ENCODE assay signal across 9 mouse cellular contexts in genomic region chr7:75609456-75610262, GRCm38 (mm10).
DNase-seq lines count a peak whose midpoint lies in the region; ATAC-seq lines count a peak whose summit lies in the region.
"Had no signal": no experiment of that assay in that cellular context is flagged by ENCODE, and none has a peak within 500 bp of the region (broad histone marks: within the 10 kb centered on the region; RNA-seq: fewer than 3 reads in every experiment).

No protein-coding gene starts in this region.

- no peak overlapping the region for H3K4me2 ChIP-seq in heart, embryonic 16.5 days (ENCODE audit: low read depth, low read length)
- peak overlapping the region; percentile 26 for H3K4me2 ChIP-seq in liver, embryonic 11.5 days
- no peak overlapping the region for H3K4me2 ChIP-seq in forebrain, embryonic 11.5 days (ENCODE audit: low read depth, low read length, severe bottlenecking)

- DNase-seq in CD4-positive, CD25-positive, alpha-beta regulatory T cell, adult 2 months (ENCODE audit: low read depth, low spot score), result peak; percentile 89
- peak; percentile 85 for DNase-seq in T-cell, adult 2 months (ENCODE audit: low spot score)
- no peak for DNase-seq in liver, embryonic 11.5 days (ENCODE audit: low spot score)
- DNase-seq in spleen, postnatal 36 days (ENCODE audit: low spot score in 2 of 2), result peak; percentile 67 to 72
- DNase-seq in forebrain, embryonic 11.5 days (ENCODE audit: low spot score), result no peak
- no peak for DNase-seq in adrenal gland, postnatal 4 days (ENCODE audit: low spot score in 2 of 2)
- no peak for DNase-seq in ovary, postnatal 14 days (ENCODE audit: low spot score)

- peak overlapping the region; percentile 81 for H3K27ac ChIP-seq in heart, embryonic 16.5 days (ENCODE audit: low read length)
- no peak overlapping the region for H3K27ac ChIP-seq in liver, embryonic 11.5 days (ENCODE audit: low read depth, low read length)
- no peak overlapping the region for H3K27ac ChIP-seq in forebrain, embryonic 11.5 days (ENCODE audit: low read depth, low read length)

- no peaks in the 10 kb centered on the region for H3K27me3 ChIP-seq in heart, embryonic 16.5 days (ENCODE audit: control insufficient read depth, insufficient read depth, low read length)
- H3K27me3 ChIP-seq in liver, embryonic 11.5 days (replicated peaks; ENCODE audit: control insufficient read depth, insufficient read depth, low read length), result no peaks in the 10 kb centered on the region
- no peaks in the 10 kb centered on the region for H3K27me3 ChIP-seq in forebrain, embryonic 11.5 days (ENCODE audit: control insufficient read depth, insufficient read depth, low read length)

- 69% methylated on average over 14 of the region's 14 CpGs for WGBS in heart, embryonic 16.5 days
- WGBS in liver, embryonic 11.5 days, result 80% methylated on average over 14 of the region's 14 CpGs
- WGBS in forebrain, embryonic 11.5 days, result 87% methylated on average over 14 of the region's 14 CpGs

- no peak overlapping the region for H3K4me3 ChIP-seq in heart, embryonic 16.5 days (ENCODE audit: low read length)
- no peak overlapping the region for H3K4me3 ChIP-seq in liver, embryonic 11.5 days (ENCODE audit: low read depth, low read length)
- H3K4me3 ChIP-seq in forebrain, embryonic 11.5 days (ENCODE audit: low read depth, low read length), result no peak overlapping the region
- H3K4me3 ChIP-seq: myocyte had no signal

- H3K4me1 ChIP-seq in heart, embryonic 16.5 days (ENCODE audit: control insufficient read depth, insufficient read depth, low read length), result peaks cover 60% of the 10 kb centered on the region
- peaks cover 50% of the 10 kb centered on the region for H3K4me1 ChIP-seq in liver, embryonic 11.5 days (replicated peaks; ENCODE audit: control insufficient read depth, insufficient read depth, low read length)
- H3K4me1 ChIP-seq in forebrain, embryonic 11.5 days (replicated peaks; ENCODE audit: control insufficient read depth, insufficient read depth, low read length), result no peaks in the 10 kb centered on the region

- H3K36me3 ChIP-seq in heart, embryonic 16.5 days (ENCODE audit: control insufficient read depth, insufficient read depth), result peaks cover 20% of the 10 kb centered on the region
- peaks cover 15% of the 10 kb centered on the region; the same call in 1 of the 2 replicates for H3K36me3 ChIP-seq in liver, embryonic 11.5 days (ENCODE audit: control insufficient read depth, insufficient read depth, low read length)
- no peaks in the 10 kb centered on the region; the same call in 1 of the 2 replicates for H3K36me3 ChIP-seq in forebrain, embryonic 11.5 days (ENCODE audit: control insufficient read depth, insufficient read depth, low read length)

- ATAC-seq in heart, embryonic 16.5 days (replicated peaks; ENCODE audit: extremely low read depth, insufficient read depth, low FRiP score), result peak; percentile 45; the same call in 1 of the 2 replicates
- no peak for ATAC-seq in liver, embryonic 11.5 days (replicated peaks; ENCODE audit: low FRiP score)
- ATAC-seq in forebrain, embryonic 11.5 days (replicated peaks; ENCODE audit: low FRiP score), result no peak

- no peaks in the 10 kb centered on the region for H3K9me3 ChIP-seq in heart, embryonic 16.5 days (replicated peaks; ENCODE audit: control insufficient read depth, low read length)
- no peaks in the 10 kb centered on the region for H3K9me3 ChIP-seq in liver, embryonic 11.5 days (ENCODE audit: control insufficient read depth, low read length)
- no peaks in the 10 kb centered on the region for H3K9me3 ChIP-seq in forebrain, embryonic 11.5 days (ENCODE audit: control insufficient read depth, low read length)

- H3K9ac ChIP-seq in heart, embryonic 16.5 days (ENCODE audit: low read length), result no peak overlapping the region
- H3K9ac ChIP-seq in liver, embryonic 11.5 days (ENCODE audit: low read depth, low read length), result no peak overlapping the region
- H3K9ac ChIP-seq in forebrain, embryonic 11.5 days (ENCODE audit: low read length), result no peak overlapping the region

Comparison
In these comparisons a context has a peak if more than half of its experiments do, and no peak if none do; other contexts are left out.
1. DNase-seq: peak in CD4-positive, CD25-positive, alpha-beta regulatory T cell, adult 2 months (single experiment), T-cell, adult 2 months (single experiment) and spleen, postnatal 36 days (2 of 2); none in liver, embryonic 11.5 days (single experiment), forebrain, embryonic 11.5 days (single experiment), adrenal gland, postnatal 4 days (0 of 2) and ovary, postnatal 14 days (single experiment).